Mouse (Mus musculus): ENCODE data around the gene Gjc1.

The Gjc1 gene

DNA sequence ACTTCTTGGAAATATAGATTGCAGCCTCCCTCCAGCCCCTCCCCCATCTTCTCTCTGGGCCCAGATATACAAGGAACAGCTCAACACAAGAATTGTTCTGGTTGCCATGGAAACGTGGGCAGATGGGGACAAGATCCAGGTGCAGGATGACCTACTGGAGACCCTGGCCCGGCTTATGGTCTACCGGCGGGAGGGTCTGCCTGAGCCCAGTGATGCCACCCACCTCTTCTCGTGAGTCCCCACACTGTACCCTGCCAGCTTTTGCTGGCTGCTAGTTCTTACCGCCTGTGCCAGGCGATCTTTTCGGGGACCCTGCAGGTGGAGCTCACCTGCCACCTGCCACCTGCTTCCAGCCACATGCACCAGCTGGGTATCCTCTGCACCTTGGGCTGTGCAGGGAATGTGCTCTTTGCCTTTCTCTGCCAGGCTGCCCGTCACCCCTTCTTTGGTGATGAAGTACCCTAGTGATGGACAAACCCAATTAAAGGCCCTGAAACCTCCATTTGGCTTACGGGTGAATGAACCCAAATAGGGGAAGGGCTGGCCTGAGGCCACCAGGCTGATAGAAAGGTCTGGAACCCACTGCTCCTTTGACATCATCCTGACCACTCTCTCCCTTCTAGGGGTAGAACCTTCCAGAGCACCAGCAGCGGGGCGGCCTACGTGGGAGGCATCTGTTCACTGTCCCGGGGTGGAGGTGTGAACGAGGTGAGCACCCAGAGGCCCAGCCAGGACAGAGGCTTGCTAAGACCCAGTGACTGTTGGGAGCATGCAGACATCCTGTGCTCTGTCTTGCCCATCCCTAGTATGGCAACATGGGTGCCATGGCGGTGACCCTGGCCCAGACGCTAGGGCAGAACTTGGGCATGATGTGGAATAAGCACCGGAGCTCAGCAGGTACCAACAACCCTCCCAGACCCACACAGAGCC is 46.5 kb downstream of the Gjc1 start:
- no peak for DNase-seq (ENCODE audit: low spot score in 2 of 2)

DNA sequence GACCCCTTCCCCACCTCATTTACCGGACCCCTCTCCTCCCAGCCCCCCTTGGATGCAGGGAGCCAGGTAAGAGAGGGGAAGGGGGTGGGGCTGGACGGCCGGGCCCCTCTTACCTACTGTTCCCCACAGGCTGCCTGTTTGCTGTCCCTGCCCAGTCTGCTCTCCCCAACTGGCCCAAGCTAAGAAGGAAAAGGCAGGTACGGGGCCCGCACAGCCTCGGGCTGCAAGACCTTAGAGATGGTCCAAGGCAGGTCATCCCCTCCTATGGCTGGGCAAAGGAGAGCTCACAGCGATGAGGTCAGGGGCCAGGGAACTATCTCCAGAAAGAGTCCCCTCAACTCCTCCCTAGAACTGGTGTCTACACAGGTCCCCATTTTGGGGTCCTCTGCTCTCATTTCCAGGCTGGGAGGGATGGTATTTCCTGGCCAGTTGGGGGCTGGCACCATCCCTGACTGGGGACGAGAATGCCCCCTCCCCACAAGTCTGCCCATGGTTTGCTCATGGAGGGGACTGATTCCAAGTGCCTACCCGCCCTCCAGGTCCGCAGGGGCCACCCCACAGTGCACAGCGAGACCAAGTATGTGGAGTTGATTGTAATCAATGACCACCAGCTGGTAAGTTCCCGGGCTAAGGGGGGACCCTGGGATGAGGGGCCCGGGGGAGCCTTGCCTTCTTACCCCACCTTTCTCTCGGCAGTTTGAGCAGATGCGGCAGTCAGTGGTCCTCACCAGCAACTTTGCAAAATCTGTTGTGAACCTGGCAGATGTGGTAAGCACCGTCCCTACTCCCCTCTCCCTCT is 47.4 kb downstream of the Gjc1 start:
- DNase-seq (ENCODE audit: low spot score in 2 of 2), result no peak

DNA sequence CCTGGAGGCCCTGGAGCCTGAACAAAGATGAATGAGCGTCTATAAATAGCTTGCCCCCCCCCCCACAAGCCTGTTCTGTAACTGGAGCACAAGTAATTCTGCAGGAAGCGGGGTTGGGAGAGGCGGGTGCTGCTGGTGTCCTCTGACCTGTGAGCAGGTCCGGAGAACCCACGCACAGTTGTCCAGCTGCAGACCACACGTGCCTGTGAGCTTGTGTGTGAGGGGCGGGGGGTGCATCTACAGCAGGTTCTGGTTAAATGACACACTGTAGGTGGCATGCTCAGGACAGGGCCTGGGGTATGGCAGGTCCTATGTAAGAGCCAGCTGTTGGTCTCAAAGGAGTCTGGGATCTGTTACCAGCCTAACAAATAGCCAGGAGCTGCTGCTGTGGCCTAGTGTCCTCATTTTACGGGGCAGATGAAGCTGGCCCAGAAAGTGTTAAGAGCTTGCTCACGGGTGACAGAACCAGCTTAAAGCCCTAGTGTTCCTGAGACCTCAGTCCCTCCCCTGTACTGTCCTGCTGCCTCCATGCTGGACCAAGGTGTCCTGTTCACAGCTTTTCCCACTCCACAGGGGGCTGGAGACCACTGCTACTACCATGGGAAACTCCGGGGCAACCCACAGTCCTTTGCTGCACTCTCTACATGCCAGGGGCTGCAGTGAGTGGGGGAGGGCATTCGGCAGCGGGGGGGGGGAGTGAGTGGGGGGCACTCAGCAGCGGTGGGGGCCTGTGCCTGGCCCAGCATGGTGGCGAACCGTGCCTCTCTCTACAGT is 48.7 kb downstream of the Gjc1 start:
- DNase-seq (ENCODE audit: low spot score in 2 of 2), result no peak

DNA sequence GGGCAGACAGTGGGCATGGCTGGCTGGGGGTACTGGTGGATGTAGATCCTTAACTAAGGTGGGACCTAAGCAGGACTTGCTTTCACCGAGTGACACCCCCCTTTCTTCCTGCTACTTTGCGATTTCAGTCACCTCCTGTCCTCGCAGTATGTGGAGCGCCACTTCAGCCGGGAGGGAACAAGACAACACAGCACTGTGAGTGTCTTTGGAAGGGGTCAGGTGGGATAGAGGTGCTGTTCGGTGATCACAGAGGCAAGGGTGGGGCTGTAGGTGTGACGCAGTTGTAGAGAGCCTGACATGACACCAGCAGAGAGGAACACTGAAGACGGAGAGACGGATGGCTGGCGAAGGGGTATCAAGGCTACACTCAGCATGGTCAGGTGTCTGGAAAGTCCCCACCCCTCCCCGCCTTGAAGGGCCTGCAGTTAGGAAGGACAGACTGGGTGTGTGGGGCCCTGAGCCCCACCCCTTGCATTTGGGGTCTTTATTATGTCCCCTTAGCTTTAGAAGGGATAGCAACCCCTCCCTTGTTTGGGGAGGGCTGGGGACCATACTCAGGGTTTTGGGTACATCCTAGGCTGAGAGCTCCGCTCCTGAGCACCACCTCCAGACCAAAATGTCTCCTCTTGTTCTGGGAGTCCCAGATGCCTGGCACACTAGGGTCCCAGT is 49.4 kb downstream of the Gjc1 start:
- DNase-seq (ENCODE audit: low spot score in 2 of 2), result no peak

DNA sequence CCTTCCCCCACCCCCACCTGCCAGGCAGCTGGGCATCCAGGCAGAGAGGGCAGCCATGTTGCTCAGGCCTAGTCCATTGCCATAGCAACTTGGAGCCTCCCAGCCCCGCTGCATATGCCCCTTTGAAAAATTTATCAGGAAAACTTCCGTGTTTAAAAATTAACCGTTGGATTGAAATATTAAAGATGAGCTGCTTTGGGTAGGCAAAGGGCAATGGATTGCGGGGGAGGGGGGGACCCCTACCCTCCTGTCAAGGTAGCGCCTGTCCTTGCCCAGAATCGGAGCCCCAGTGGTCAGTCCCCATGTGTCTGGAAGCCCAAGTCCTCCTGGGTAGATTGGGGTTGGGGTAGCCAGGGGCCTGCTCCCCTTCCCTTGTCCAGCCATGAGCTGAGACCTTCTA is 50.4 kb downstream of the Gjc1 start:
- no peak for DNase-seq (ENCODE audit: low spot score in 2 of 2)

DNA sequence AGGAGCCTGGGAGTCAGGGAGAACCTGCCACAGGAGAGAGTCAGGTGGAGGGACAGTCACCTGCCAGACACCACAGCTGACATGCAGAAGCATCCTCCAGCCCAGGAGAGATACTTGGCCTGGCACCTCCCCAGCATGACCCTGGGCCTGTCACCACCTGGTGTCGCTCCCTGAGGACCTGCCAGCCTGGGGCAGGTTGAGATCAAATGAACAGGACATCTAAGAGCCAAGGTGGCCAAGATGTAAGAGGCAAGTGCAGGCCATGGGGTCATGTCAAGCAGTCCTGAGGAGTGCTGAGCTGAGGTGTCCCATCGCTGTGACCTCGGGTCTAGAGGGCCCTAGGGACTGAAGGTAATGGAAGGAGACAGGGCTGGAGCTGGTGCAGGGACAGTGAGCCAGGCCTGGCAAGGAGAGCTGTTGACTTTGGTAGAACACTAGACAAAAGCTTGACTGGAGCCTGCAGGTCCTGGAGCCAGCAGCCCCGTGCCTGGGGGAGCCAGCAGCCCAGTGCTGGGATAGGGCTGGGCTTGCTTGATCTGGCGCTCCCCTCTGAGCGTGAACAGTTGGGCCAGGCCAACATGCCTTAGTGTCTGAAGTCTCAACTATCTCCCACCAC is 52.3 kb downstream of the Gjc1 start:
- no peak for DNase-seq (ENCODE audit: low spot score in 2 of 2)

DNA sequence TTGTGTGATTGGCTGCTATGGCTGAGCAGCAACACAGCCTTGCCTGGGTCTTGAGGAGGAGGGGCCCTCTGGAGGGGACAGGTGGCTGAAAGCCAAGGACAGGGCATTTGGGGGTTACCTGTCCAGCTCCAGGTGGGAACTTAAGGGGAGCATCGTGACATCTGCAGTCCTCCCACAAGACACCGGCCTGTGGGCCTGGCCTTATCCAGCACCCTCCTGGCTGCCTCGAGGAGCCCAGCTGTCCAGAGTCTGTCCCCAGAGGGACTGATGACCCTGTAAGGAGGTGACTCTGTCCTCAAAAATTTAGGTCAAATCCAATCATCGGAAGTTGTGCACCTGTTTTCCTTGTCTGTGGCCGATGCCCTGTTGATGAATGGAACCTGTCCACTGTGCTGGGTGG is 54.1 kb downstream of the Gjc1 start:
- no peak for DNase-seq (ENCODE audit: low spot score in 2 of 2)

DNA sequence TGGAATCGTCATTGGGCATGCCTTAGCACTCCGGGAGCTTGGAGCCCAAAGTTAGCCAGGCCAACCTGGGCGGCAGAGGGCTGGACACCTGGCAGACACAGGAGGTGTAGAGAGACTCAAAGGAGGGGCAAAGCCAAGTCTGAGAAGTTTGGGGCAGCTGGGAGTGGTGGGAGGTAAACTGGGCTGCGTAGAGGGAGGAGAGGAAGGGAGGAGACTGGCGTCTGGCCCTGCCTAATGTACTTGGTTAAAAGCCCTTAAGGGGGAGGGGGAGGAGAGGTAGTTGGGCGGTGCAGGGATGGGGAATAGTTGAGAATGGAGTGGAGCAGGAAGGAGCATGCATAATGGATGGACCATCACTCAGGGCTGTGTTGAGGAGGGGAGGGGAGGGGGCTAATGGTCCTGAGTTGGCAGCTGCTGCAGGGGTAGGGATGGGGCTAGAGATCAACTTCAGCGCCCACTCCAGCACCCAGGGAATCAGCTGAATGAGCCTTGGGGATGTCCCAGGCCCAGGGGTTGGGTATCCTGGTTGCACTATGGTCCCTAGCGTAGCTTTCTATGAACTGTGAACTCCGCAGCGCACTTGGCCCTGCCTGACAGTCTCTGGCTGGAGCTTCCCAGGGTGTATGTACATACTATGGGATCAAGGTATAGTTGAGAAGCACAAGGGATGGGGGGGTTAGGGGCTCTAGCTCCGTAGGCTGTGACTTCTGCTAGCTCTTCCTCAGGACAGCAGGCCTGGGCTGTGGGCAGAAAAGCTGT is 56.3 kb downstream of the Gjc1 start:
- DNase-seq (ENCODE audit: low spot score in 2 of 2), result no peak

DNA sequence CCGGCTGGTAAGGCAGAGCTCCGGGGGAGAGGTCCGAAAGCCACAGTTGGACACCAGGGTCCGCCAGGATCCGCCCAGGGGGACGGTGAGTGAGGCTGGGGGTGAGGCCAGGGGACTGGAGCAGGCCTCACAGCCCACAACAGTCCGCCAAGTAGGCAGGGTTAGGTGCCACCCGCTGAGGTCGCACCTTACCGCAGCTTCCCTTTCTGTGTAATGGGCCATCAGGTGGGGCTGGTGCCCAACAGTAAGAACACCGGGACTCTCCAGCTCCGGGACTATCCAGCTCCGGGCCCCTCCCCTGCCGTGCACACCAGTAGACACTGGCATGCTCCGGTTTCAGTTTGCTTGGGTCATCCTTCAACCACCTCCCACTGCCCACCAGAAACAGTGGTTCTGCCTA is 57.3 kb downstream of the Gjc1 start:
- no peak for DNase-seq (ENCODE audit: low spot score in 2 of 2)

DNA sequence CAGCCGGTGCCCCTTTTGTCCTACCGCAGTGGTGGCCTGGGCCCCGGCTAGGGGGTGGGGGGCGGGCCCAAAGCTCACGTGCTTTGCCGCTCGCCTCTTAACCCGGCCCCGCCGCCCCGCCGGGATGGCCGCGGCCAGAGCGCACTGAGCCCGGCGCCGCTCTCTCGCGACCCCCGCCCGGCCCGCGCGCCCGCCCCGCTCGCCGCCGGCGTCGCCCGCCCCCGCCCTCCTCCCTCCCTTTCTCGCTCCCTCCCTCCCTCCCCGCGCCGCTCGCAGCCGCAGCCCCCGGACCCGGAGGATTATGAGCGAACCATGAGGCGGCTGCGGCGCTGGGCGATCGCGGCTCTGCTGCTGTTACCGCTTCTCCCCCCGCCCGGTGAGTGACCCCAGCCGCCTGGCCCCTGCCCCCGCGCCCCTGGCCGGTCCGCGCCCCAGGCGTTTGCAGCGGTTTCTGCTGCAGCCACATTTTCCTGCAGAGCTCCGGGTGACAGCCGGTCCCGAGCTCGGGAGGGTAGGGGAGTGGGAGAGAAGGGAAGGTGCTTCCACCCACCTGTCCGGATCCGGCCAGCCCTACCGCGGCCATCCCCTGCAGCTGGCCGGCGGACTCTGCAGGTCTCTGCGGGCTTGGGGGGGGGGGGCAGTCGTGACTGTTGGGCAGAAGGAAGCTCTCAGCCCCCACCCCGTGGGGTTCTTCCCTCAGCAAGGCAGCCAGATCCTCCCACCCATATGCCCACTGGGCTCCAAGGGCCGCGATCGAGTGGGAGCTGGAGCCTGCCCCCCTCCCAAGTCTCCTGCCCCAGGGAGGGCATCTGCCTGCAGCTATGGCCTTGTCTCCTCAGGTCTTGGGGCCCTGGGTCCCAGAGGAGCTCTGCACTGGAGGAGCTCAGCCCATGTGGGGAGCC is 57.9 kb downstream of the Gjc1 start, which contains the start of gene Adam11:
Gene Adam11 (plus strand): TSS at position 131 of the 902 bp plus-strand sequence.
- DNase-seq (ENCODE audit: low spot score in 2 of 2), result no peak

DNA sequence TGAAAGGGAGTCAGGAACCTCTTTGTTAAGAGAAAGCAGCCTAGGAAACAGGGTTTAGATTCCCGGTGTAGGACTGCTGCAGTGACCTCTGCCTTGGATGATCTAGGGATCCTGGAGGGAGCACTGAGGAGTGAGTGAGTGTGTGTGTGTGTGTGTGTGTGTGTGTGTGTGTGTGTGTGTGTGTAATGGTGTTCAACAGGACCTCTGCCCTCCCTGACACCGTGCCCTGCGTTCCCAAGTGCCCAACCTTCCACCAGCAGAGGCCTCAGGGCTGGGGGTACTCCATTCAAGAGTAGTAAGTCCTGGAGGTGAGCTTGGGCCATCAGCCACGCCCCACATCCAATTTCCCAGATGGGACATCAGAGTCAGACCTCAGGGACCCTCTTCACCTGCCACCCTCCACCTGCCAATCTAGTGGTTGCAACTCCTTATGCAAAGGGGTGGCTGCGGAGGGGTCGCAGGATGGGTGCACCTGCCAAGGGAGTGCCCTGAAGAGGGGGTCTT is 58.6 kb downstream of the Gjc1 start:
- DNase-seq (ENCODE audit: low spot score in 2 of 2), result no peak

DNA sequence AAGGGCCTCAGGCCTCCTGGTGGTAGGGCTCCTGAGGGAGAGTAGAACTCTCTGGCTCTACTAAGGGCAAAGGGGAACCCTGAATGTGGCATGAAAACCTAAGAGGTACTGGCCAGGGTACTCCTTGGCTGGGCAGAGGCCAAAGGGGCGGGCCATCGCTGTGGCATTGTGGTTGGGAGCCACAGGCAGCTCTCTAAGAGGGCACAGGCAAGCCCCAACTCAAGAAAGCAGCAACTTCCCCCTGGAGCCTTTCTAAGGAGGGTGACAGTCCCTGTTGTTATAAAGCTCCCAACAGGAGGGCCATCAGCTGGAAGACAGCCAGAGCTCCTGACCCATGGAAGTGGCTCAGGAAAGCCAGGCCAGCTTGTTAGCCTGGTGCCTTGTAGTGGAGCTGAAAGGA is 60.5 kb downstream of the Gjc1 start:
- no peak for DNase-seq (ENCODE audit: low spot score in 2 of 2)

DNA sequence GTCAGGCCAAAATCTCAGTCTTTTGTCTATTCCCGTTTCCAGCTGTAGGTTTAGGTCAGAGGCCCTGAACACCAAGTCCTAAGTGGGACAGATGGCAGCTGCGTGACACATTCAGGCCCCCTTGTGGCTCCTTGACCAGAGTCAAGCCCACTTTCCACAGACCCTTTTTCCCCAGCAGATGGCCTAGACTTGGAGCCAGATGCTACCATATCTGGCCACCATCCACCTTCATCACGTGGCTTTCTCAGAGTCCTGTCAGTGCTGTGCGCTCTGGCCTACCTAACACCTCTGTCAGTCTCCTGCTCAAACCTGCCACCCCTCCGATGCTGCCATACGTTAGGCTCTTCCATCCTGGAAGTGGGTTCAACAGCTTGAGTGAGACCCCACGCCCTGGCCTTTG is 64.1 kb downstream of the Gjc1 start:
- no peak for DNase-seq (ENCODE audit: low spot score in 2 of 2)

DNA sequence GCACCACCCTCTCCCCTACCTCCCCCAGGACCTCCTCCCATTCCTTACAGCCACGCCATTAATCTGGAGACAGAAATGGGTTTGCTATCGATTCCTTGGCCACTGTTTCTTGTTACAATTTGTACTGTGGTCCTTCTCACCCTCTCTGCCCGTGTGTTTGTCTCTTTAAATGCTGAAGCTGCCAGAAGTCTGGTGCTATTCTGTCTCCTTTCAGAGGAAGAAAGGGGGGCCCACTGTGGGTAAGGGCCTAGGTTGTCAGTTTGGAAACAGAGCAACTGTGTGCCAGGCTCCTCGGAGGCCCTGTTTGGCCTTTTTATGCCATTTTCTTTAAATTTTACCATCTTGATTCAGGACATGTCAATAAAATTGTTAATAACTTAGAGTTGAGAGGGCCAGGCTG is 65.1 kb downstream of the Gjc1 start:
- no peak for DNase-seq (ENCODE audit: low spot score in 2 of 2)

DNA sequence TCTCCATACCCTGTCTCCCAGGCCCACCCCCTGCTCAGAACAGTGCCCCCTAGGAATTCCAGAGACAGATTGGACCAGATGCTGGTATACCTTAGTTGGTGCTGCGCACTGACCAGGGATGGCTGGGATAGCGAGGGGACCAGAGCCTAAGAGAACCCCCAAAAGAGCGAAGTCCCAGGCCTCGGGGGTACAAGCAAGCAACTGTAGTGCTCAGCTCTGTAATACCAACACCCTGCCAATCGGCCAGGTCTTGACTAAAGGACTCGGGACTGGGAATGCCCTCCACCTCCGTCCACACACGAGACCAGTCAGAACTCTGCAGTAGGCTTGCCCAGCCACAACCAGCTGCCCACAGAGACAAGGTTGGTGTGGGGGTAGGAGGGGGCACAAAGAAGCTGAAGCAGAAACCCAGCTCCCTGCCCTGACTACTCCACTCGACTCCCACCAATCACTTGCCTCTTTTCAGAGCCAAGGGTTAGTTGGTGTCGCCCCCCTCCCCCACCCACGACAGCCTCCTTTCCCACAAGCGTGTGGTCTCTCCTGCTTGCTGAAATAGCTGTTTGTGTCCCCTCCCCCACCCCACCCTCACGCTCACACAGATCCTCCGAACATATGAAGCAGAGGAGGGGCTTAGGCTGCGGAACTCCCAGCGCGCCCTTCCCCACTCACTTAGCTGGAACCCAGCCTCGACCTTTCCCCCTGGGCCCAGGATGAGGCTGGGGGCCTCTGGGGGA is 65.7 kb downstream of the Gjc1 start:
- no peak for DNase-seq (ENCODE audit: low spot score in 2 of 2)

DNA sequence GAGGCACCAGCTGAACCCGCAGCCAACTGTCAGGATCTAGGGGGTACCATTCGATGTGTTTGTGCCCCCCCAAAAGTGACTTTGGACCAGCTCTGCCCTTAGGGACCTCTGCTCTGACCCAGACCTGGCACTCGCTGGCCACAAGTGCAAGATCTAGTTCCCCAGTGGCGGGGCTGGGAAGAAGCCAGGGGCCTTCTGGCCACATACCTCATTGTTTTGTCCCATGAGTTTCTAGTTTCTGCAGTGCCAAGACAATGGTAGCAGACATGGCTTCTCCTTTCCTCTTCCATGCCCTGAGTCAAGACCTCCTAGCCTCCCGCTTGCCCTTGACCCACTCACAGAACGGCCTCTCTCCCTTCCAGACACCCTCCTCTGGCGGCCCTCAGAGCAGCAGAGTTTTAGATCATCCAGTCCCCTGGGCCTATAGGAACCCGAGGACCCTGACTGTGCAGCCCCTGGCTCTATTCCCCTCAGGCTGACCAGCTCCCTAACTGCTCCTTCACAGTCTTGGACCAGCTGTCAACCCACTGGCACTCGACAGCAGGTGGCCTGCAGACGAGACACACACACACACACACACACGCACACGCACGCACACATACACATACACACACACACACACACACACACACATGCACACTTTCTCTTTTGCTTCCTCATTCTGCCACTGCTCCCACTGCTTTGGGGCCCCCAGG is 66.5 kb downstream of the Gjc1 start:
- DNase-seq (ENCODE audit: low spot score in 2 of 2), result no peak

DNA sequence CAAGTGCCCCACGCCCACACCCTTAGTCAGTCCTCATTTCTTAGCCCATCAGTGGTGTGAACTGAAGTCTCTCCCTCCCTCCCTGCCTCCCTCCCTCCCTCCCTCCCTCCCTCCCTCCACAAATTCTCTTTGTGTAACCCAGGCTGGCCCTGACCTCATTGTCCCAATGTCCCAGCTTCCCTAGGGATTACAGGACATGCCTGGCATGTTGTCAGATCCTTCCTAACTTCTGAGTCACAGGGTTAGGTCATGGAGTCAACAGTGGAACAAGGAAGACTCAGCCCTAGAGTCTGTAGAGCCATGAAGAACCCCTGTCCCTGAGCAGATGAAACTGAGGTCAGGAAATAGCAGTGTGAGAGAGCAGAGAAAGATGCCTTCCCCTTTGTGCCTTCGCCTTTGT is 69.8 kb downstream of the Gjc1 start:
- no peak for DNase-seq (ENCODE audit: low spot score in 2 of 2)

All from right cerebral cortex, postnatal 36 days (tissue).